Mouse (Mus musculus): ENCODE measurements around the gene Dnajc10. TPM values are rescaled to one million over a fixed set of nuclear protein-coding genes. Genes with fewer than 3 reads are reported as not detected.
A peak's percentile ranks its signal among the peaks of the same experiment; 100 is the strongest.

Gene Dnajc10
- polyA plus RNA-seq, 1 experiment = 31.4 TPM

DNA sequence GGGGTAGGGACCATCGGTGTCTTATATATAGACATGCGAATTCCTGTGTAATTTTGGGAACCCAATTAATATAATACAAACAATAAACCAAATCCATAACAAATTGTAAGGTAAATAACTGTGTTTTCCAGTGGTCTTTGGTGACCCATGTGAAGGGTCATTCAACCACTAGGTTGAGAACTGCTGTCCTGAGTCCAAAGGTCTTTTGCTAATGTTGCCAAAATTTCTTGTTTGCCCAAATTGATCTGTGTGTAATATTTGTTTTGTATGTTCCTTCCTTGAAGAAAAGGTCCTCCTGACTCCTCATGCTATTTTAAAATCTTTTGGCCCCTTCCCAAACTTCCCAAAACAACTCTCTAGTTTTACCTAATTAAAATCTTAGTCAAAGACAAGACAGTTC lies 71.0 kb downstream of the Dnajc10 start:
- TF ChIP-seq TCF12 (IDR thresholded peaks at IDR 0.05; ENCODE audit: insufficient read depth, poor library complexity, severe bottlenecking) = no peak
- Histone ChIP-seq H3K36me3 (ENCODE audit: control insufficient read depth, insufficient read depth) (no peaks in the 10 kb centered on the region), H3K79me2 (ENCODE audit: control insufficient read depth, insufficient read depth) (no peaks in the 10 kb centered on the region), H3ac (ENCODE audit: control insufficient read depth, insufficient read length) (no peak overlapping the region), H3K4me3 (no peak overlapping the region), H3K27me3 (ENCODE audit: control insufficient read depth, insufficient read depth, insufficient read length) (no peaks in the 10 kb centered on the region), H3K4me2 (ENCODE audit: low read depth) (no peak overlapping the region)

DNA sequence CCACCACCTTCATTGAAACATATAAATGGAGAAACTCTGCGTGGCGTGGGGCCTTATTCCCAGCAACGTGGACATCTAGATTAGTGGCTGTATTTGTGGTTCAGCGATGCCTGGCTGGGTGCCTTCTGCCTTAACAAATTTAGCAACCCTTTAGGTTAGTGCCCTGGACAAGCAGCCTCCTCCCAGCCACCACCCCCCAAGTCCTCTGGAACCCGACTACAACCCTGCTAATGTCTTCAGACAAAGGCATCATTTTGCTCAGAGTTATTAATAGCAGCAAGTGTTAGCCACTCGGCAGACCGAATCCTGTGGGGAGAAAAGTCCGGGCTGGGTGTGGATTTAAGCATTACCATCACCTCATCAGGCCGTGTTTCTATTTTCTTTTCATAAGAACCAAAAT lies 72.4 kb downstream of the Dnajc10 start:
- H3K79me2 ChIP-seq (ENCODE audit: control insufficient read depth, insufficient read depth) = no peaks in the 10 kb centered on the region
- H3K4me3 ChIP-seq = no peak overlapping the region
- TF ChIP-seq CEBPB (IDR thresholded peaks at IDR 0.05; ENCODE audit: insufficient read depth, poor library complexity, severe bottlenecking) = no peak
- TF ChIP-seq TCF12 (IDR thresholded peaks at IDR 0.05; ENCODE audit: insufficient read depth, poor library complexity, severe bottlenecking) = no peak
- TF ChIP-seq POLR2AphosphoS2 (IDR thresholded peaks at IDR 0.05; ENCODE audit: insufficient read length, low read depth) = no peak
- no peak for TF ChIP-seq REST (IDR thresholded peaks at IDR 0.05; ENCODE audit: insufficient read depth, insufficient read length)
- no peak for TF ChIP-seq TCF3 (IDR thresholded peaks at IDR 0.05; ENCODE audit: insufficient read length, low read depth)
- TF ChIP-seq MYOD1 (IDR thresholded peaks at IDR 0.05; ENCODE audit: control insufficient read depth in 1 of 3, insufficient read length in 2 of 3, low read depth in 2 of 3) = no peak
- no peak for TF ChIP-seq USF1 (IDR thresholded peaks at IDR 0.05; ENCODE audit: low read depth)
- H3K4me2 ChIP-seq (ENCODE audit: low read depth) = peak overlapping the region; percentile 34
- H3ac ChIP-seq (ENCODE audit: control insufficient read depth, insufficient read length) = no peak overlapping the region
- no peaks in the 10 kb centered on the region for H3K36me3 ChIP-seq (ENCODE audit: control insufficient read depth, insufficient read depth)
- no peaks in the 10 kb centered on the region for H3K27me3 ChIP-seq (ENCODE audit: control insufficient read depth, insufficient read depth, insufficient read length)

DNA sequence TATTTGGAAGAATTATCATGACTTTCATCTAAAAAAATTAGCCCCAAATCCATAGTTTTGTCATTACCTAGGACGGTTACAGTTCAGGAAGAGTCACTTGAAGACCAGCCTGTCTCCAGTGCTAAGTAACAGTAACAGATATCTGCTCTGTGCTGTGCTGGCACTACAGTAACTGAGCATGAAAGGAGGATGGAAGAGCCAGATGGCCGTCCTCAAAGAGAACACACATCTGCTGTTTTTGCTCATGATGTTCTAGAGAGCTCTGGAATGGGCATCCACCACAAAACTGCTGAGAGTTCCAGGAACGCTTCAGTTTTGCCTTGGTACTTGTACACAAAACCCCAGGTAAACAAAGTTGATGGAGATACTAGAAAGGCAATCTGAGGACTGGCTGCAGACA lies 73.1 kb downstream of the Dnajc10 start:
- no peak for TF ChIP-seq USF1 (IDR thresholded peaks at IDR 0.05; ENCODE audit: low read depth)
- TF ChIP-seq E2F4 (IDR thresholded peaks at IDR 0.05; ENCODE audit: insufficient read depth) = no peak
- no peak for TF ChIP-seq MAX (IDR thresholded peaks at IDR 0.05; ENCODE audit: low read depth)
- TF ChIP-seq MYOG (IDR thresholded peaks at IDR 0.05; ENCODE audit: control insufficient read depth in 1 of 3, insufficient read depth in 1 of 3, insufficient read length in 2 of 3, low read depth in 2 of 3) = no peak
- no peak for TF ChIP-seq TCF12 (IDR thresholded peaks at IDR 0.05; ENCODE audit: insufficient read depth, poor library complexity, severe bottlenecking)
- no peak for TF ChIP-seq MYOD1 (IDR thresholded peaks at IDR 0.05; ENCODE audit: control insufficient read depth in 1 of 3, insufficient read length in 2 of 3, low read depth in 2 of 3)
- TF ChIP-seq REST (IDR thresholded peaks at IDR 0.05; ENCODE audit: insufficient read depth, insufficient read length) = no peak
- no peak for TF ChIP-seq TCF3 (IDR thresholded peaks at IDR 0.05; ENCODE audit: insufficient read length, low read depth)
- no peak overlapping the region for H3ac ChIP-seq (ENCODE audit: control insufficient read depth, insufficient read length)

DNA sequence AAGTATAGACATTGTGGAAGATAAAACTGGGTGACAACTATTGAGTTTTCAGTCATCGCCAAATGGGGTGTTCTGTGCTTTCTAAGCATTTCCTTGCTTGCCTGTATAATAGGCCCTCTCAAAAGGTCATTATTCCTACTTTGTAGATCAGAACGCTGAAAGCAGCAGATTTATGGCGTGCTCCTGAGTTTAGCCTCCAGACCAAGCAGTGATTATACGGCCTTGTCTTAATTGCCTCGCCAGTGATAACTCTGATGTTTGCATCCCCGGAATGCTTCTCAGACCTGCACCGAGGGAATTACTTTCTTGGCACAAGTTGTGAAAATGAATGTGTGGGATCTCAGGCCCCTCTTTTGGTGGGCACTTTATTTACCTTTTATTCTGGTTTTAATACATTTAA lies 80.8 kb downstream of the Dnajc10 start:
- Histone ChIP-seq H3K36me3 (ENCODE audit: control insufficient read depth, insufficient read depth) (no peaks in the 10 kb centered on the region), H3K4me2 (ENCODE audit: low read depth) (no peak overlapping the region)

More for the DNA sequence above, 73.1 kb downstream of the Dnajc10 start:
- H3K4me2 ChIP-seq (ENCODE audit: low read depth) = peak overlapping the region; percentile 12
- no peak overlapping the region for H3K4me3 ChIP-seq
- H3K27me3 ChIP-seq (ENCODE audit: control insufficient read depth, insufficient read depth, insufficient read length) = no peaks in the 10 kb centered on the region
- H3K36me3 ChIP-seq (ENCODE audit: control insufficient read depth, insufficient read depth) = no peaks in the 10 kb centered on the region
- H3K79me2 ChIP-seq (ENCODE audit: control insufficient read depth, insufficient read depth) = no peaks in the 10 kb centered on the region

DNA sequence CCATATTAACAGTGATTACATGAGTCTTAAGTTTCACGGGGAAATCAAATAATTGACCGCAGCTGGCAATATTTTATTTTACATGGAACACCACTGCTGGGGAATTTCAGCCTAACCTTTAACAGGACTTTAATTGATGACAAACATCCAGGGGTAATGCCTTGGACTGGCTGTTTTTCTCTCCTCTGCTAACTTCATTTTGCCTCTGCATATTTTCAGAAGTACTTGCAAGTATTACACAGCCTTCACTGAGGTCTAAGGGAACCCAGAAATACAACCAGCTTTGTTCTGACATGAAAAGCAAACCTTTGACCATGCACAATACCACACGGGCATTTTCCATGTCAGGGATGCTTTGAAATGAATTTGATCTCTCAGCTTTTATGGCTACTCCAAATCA lies 81.6 kb downstream of the Dnajc10 start:
- Histone ChIP-seq H3K27me3 (ENCODE audit: control insufficient read depth, insufficient read depth, insufficient read length) (no peaks in the 10 kb centered on the region), H3K4me2 (ENCODE audit: low read depth) (no peak overlapping the region), H3ac (ENCODE audit: control insufficient read depth, insufficient read length) (no peak overlapping the region), H3K79me2 (ENCODE audit: control insufficient read depth, insufficient read depth) (no peaks in the 10 kb centered on the region), H3K4me3 (no peak overlapping the region), H3K36me3 (ENCODE audit: control insufficient read depth, insufficient read depth) (no peaks in the 10 kb centered on the region)
- TF ChIP-seq CEBPB (IDR thresholded peaks at IDR 0.05; ENCODE audit: insufficient read depth, poor library complexity, severe bottlenecking) (no peak), MYOD1 (IDR thresholded peaks at IDR 0.05; ENCODE audit: control insufficient read depth in 1 of 3, insufficient read length in 2 of 3, low read depth in 2 of 3) (no peak), E2F4 (IDR thresholded peaks at IDR 0.05; ENCODE audit: insufficient read depth) (no peak), MAX (IDR thresholded peaks at IDR 0.05; ENCODE audit: low read depth) (no peak), USF1 (IDR thresholded peaks at IDR 0.05; ENCODE audit: low read depth) (no peak), SRF (IDR thresholded peaks at IDR 0.05; ENCODE audit: control insufficient read depth, insufficient read length, low read depth) (no peak), REST (IDR thresholded peaks at IDR 0.05; ENCODE audit: insufficient read depth, insufficient read length) (no peak), TCF3 (IDR thresholded peaks at IDR 0.05; ENCODE audit: insufficient read length, low read depth) (no peak), MYOG (IDR thresholded peaks at IDR 0.05; ENCODE audit: control insufficient read depth in 1 of 3, insufficient read depth in 1 of 3, insufficient read length in 2 of 3, low read depth in 2 of 3) (no peak)

More for the DNA sequence above, 80.8 kb downstream of the Dnajc10 start:
- H3ac ChIP-seq (ENCODE audit: control insufficient read depth, insufficient read length) = no peak overlapping the region
- no peak overlapping the region for H3K4me3 ChIP-seq
- no peak for TF ChIP-seq REST (IDR thresholded peaks at IDR 0.05; ENCODE audit: insufficient read depth, insufficient read length)
- TF ChIP-seq POLR2A (IDR thresholded peaks at IDR 0.05; ENCODE audit: insufficient read length, low read depth) = no peak
- TF ChIP-seq MYOG (IDR thresholded peaks at IDR 0.05; ENCODE audit: control insufficient read depth in 1 of 3, insufficient read depth in 1 of 3, insufficient read length in 2 of 3, low read depth in 2 of 3) = no peak
- no peak for TF ChIP-seq CEBPB (IDR thresholded peaks at IDR 0.05; ENCODE audit: insufficient read depth, poor library complexity, severe bottlenecking)
- no peak for TF ChIP-seq E2F4 (IDR thresholded peaks at IDR 0.05; ENCODE audit: insufficient read depth)
- TF ChIP-seq SRF (IDR thresholded peaks at IDR 0.05; ENCODE audit: control insufficient read depth, insufficient read length, low read depth) = no peak
- TF ChIP-seq MAX (IDR thresholded peaks at IDR 0.05; ENCODE audit: low read depth) = no peak
- TF ChIP-seq MYOD1 (IDR thresholded peaks at IDR 0.05; ENCODE audit: control insufficient read depth in 1 of 3, insufficient read length in 2 of 3, low read depth in 2 of 3) = no peak
- TF ChIP-seq TCF12 (IDR thresholded peaks at IDR 0.05; ENCODE audit: insufficient read depth, poor library complexity, severe bottlenecking) = no peak
- TF ChIP-seq USF1 (IDR thresholded peaks at IDR 0.05; ENCODE audit: low read depth) = no peak
- TF ChIP-seq TCF3 (IDR thresholded peaks at IDR 0.05; ENCODE audit: insufficient read length, low read depth) = no peak
- TF ChIP-seq POLR2AphosphoS2 (IDR thresholded peaks at IDR 0.05; ENCODE audit: insufficient read length, low read depth) = no peak
- H3K79me2 ChIP-seq (ENCODE audit: control insufficient read depth, insufficient read depth) = no peaks in the 10 kb centered on the region
- no peaks in the 10 kb centered on the region for H3K27me3 ChIP-seq (ENCODE audit: control insufficient read depth, insufficient read depth, insufficient read length)
